Mouse (Mus musculus) MN1 (cell line): Measurements from ENCODE around the gene Vopp1.

Experiments used
- DNase-seq: peaks from one replicate; pipeline ENCODE4 v3.0.0-alpha.2; 2016; ENCODE audit warnings: low spot score

The Vopp1 gene

GRCm38 (mm10) chr6:57702743-57703499 is 122.0 kb downstream of the Vopp1 start:
- DNase-seq, result peak; percentile 94

- peak; percentile 35 for DNase-seq
These were observed 122.6 kb downstream of the Vopp1 start, which contains the start of gene Lancl2 for GRCm38 (mm10) chr6:57702376-57702742. Gene Lancl2 (plus strand): TSS chr6:57702540.

DNA sequence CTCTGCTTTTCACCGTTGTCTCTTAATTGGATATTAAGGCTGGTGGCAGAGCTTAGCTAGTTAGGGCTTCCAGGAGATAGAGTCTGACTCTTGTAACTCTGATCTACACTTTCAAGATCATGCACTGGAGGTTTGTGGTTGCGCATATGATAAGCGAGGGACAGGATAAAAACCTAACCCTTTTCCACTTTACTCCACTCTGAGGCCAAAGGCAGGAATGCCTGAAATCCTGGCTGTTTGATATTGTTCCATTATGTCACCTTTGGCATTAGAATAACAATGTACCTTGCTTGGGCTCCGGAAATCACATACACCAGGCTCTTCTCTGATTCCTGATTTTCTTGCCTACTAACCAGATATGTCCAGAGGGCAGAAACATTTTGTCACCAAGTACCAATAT is 123.3 kb downstream of the Vopp1 start:
- DNase-seq, result peak; percentile 18

- DNase-seq, result no peak
These were observed 131.8 kb downstream of the Vopp1 start for GRCm38 (mm10) chr6:57693116-57693515.

DNA sequence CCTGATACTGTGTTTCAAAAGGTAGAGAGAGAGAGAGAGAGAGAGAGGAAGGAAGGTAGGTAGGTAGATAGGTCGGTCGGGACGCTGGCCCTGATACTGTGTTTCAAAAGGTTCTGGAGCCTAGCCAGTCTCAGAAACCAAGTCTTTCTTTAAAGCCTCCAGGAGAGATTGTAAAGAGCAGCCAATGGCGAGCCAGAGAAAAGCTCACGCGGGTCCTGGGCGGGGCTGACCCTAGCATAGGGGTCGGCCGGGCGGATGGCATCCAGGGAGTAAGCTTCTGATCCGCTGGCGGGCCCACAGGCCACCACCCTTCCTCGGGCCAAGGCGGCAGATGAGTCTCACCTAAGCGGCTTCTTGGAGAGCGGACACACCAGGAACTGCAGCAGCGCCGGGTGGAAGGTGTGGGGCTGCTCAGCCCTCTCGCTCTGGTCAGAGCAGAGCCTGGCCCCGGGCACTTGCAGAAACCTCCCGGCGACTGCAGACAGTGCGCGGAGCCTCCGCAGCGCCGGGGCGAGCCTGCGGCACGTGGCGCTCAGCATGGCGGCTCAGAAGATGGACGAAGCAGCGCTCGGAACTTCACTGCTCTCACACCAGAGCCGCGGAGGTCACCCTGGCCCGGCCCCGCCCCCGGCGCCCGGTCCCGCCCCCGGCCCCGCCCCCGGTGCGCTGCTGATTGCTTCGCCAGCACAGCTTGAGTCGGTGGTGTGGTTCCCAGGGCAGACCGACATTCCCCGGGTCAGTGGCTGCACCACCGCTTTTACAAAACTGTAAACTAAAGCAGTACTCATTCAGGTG is 133.3 kb downstream of the Vopp1 start, which contains the start of gene Pyurf:
Pyurf (minus strand) TSS at position 612 of the 795 bp plus-strand sequence.
- peak; percentile 91 for DNase-seq

GRCm38 (mm10) chr6:57684156-57684555 is 140.8 kb downstream of the Vopp1 start:
- no peak for DNase-seq
